ENCODE assay signal across 8 mouse cellular contexts in genomic region chr14:22577411-22578037, GRCm38 (mm10).
DNase-seq lines count a peak whose midpoint lies in the region; ATAC-seq and TF ChIP-seq lines count a peak whose summit lies in the region.

No protein-coding gene starts in this region.

- H3K9ac ChIP-seq in heart, embryonic 12.5 days, result no peak overlapping the region; the same call in 1 of the 2 replicates
- no peak overlapping the region for H3K9ac ChIP-seq in neural tube, embryonic 11.5 days (ENCODE audit: low read length)
- H3K9ac ChIP-seq in liver, postnatal 0 days (replicated peaks), result no peak overlapping the region

- 0 out of 2 replicates have a peak, but pooled peaks cover 7% of the 10 kb centered on the region for H3K27me3 ChIP-seq in heart, embryonic 12.5 days (replicated peaks)
- no peaks in the 10 kb centered on the region for H3K27me3 ChIP-seq in kidney, adult 2 months (replicated peaks; ENCODE audit: control insufficient read depth, insufficient read depth, low read length)
- no peaks in the 10 kb centered on the region for H3K27me3 ChIP-seq in neural tube, embryonic 11.5 days (ENCODE audit: control insufficient read depth, insufficient read depth, low read length)
- H3K27me3 ChIP-seq in liver, postnatal 0 days (ENCODE audit: insufficient read depth, low read length), result no peaks in the 10 kb centered on the region

- no peak for TF ChIP-seq EP300 in liver, postnatal 0 days (IDR thresholded peaks at IDR 0.05; ENCODE audit: low read depth)

- H3K9me3 ChIP-seq in heart, embryonic 12.5 days (replicated peaks), result no peaks in the 10 kb centered on the region
- no peaks in the 10 kb centered on the region for H3K9me3 ChIP-seq in neural tube, embryonic 11.5 days (ENCODE audit: control insufficient read depth, low read length)
- H3K9me3 ChIP-seq in liver, postnatal 0 days (ENCODE audit: low read length), result no peaks in the 10 kb centered on the region

- no peak for TF ChIP-seq POLR2A in kidney, adult 2 months (IDR thresholded peaks at IDR 0.05; ENCODE audit: low read depth, low read length)

- intact Hi-C loops in heart, postnatal 10 days (cut with DNase I), result loop anchor here (1.0 to 10.0 kb wide), 4 partner anchors 237 to 825 kb away; no protein-coding TSS in a partner anchor

- no peak for TF ChIP-seq CTCF in kidney, adult 2 months (conservative IDR thresholded peaks at IDR 0.05; ENCODE audit: insufficient read depth, insufficient read length, low read depth, low read length)
- no peak for TF ChIP-seq CTCF in liver, postnatal 0 days (IDR thresholded peaks at IDR 0.05; ENCODE audit: low read depth)

- ATAC-seq in heart, embryonic 12.5 days (ENCODE audit: insufficient number of reproducible peaks, low FRiP score), result no peak
- ATAC-seq in neural tube, embryonic 11.5 days (ENCODE audit: insufficient read depth, low FRiP score, low TSS enrichment), result peak; percentile 79
- no peak for ATAC-seq in liver, postnatal 0 days
- ATAC-seq in erythroblast, adult 5-6 weeks (replicated peaks; ENCODE audit: low FRiP score, poor library complexity, severe bottlenecking), result no peak

- WGBS in heart, embryonic 12.5 days, result 44% methylated on average over 13 of the region's 13 CpGs
- WGBS in kidney, adult 2 months, result 39% methylated on average over 13 of the region's 13 CpGs
- WGBS in neural tube, embryonic 11.5 days, result 8% methylated on average over 13 of the region's 13 CpGs
- 60% methylated on average over 13 of the region's 13 CpGs for WGBS in liver, postnatal 0 days (ENCODE audit: insufficient replicate concordance)

- H3K4me1 ChIP-seq in heart, embryonic 12.5 days (replicated peaks), result 0 out of 2 replicates have a peak, but pooled peaks cover 6% of the 10 kb centered on the region
- peaks cover 14% of the 10 kb centered on the region; the same call in 1 of the 2 replicates for H3K4me1 ChIP-seq in kidney, adult 2 months (ENCODE audit: control insufficient read depth, insufficient read depth, low read length)
- peaks cover 29% of the 10 kb centered on the region for H3K4me1 ChIP-seq in neural tube, embryonic 11.5 days (ENCODE audit: control insufficient read depth, insufficient read depth, low read length)
- H3K4me1 ChIP-seq in liver, postnatal 0 days (ENCODE audit: insufficient read depth), result no peaks in the 10 kb centered on the region

- peak overlapping the region; percentile 2; the same call in 1 of the 2 replicates for H3K4me2 ChIP-seq in heart, embryonic 12.5 days
- peak overlapping the region; percentile 29 for H3K4me2 ChIP-seq in neural tube, embryonic 11.5 days (ENCODE audit: low read depth)
- no peak overlapping the region for H3K4me2 ChIP-seq in liver, postnatal 0 days (ENCODE audit: low read depth, low read length)

- no peaks in the 10 kb centered on the region for H3K36me3 ChIP-seq in heart, embryonic 12.5 days
- no peaks in the 10 kb centered on the region for H3K36me3 ChIP-seq in kidney, adult 2 months (ENCODE audit: control insufficient read depth, insufficient read depth, low read length)
- no peaks in the 10 kb centered on the region for H3K36me3 ChIP-seq in neural tube, embryonic 11.5 days (ENCODE audit: control insufficient read depth, insufficient read depth, low read length)
- no peaks in the 10 kb centered on the region for H3K36me3 ChIP-seq in liver, postnatal 0 days (replicated peaks; ENCODE audit: insufficient read depth, low read length)

- no peak overlapping the region for H3K4me3 ChIP-seq in heart, embryonic 12.5 days
- no peak overlapping the region for H3K4me3 ChIP-seq in kidney, adult 2 months (ENCODE audit: insufficient read depth, low read depth, low read length)
- H3K4me3 ChIP-seq in neural tube, embryonic 11.5 days (ENCODE audit: low read depth, low read length), result no peak overlapping the region
- H3K4me3 ChIP-seq in liver, postnatal 0 days (ENCODE audit: low read depth, low read length), result no peak overlapping the region

- no peak overlapping the region for H3K27ac ChIP-seq in heart, embryonic 12.5 days (ENCODE audit: poor library complexity, severe bottlenecking)
- H3K27ac ChIP-seq in kidney, adult 2 months (ENCODE audit: insufficient read depth, low read depth, low read length), result peak overlapping the region; percentile 29; the same call in 1 of the 2 replicates
- peak overlapping the region; percentile 77 for H3K27ac ChIP-seq in neural tube, embryonic 11.5 days (ENCODE audit: low read depth, low read length)
- no peak overlapping the region for H3K27ac ChIP-seq in liver, postnatal 0 days (ENCODE audit: low read depth)

- DNase-seq in heart, postnatal 10 days, result no peak
- DNase-seq in embryo, embryonic 9.5 days (ENCODE audit: extremely low spot score), result peak; percentile 80
- peak; percentile 48 for DNase-seq in kidney, adult 2 months
- DNase-seq in neural tube, embryonic 11.5 days (ENCODE audit: low spot score), result peak; percentile 90
- no peak for DNase-seq in liver, postnatal 0 days
- DNase-seq in gastrocnemius, adult 8-10 months (ENCODE audit: low spot score in 2 of 2), result no peak

Comparison
In these comparisons a context has a peak if more than half of its experiments do, and no peak if none do; other contexts are left out.
1. H3K27ac ChIP-seq: peak in kidney, adult 2 months (single experiment) and neural tube, embryonic 11.5 days (single experiment); none in heart, embryonic 12.5 days (single experiment) and liver, postnatal 0 days (single experiment).
2. DNase-seq: peak in embryo, embryonic 9.5 days (single experiment), kidney, adult 2 months (single experiment) and neural tube, embryonic 11.5 days (single experiment); none in heart, postnatal 10 days (0 of 2), liver, postnatal 0 days (single experiment) and gastrocnemius, adult 8-10 months (0 of 2).